Mouse (Mus musculus): ENCODE data around the gene Srr. TPM values are rescaled to one million over a fixed set of nuclear protein-coding genes. Genes with fewer than 3 reads are reported as not detected.

Gene Srr
- polyA plus RNA-seq, 1 experiment from 2014 or later, result 29.2 TPM

DNA sequence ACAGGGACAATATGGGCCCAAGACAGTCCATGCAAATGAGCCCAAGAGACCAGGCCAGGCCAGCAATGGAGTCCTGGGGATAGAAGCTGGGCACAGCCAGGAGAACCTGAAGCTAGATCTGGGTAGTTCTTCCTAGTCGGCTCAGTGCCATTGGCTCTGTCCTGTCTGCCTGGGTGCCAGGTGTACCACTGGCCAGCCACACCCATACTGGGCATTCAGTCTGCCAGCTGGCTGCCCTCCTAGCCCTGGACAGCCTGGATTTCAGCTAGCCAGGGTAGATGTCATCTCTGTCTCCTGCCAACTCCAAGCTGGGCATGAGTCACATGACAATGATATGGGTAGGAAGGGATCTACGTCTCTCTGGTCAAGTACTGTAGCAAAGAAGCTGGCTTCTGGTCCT lies 58.6 kb downstream of the Srr start:
- no peaks in the 10 kb centered on the region for H3K27me3 ChIP-seq (ENCODE audit: control insufficient read depth, insufficient read depth, low read length)
- ATAC-seq (replicated peaks; ENCODE audit: insufficient number of reproducible peaks, low FRiP score, low TSS enrichment, low read depth) (no peak), DNase-seq (ENCODE audit: low spot score) (no peak)
- no peak overlapping the region for H3K27ac ChIP-seq (replicated peaks; ENCODE audit: low read depth, low read length)
- H3K4me3 ChIP-seq (ENCODE audit: low read depth, low read length), result no peak overlapping the region
- H3K4me2 ChIP-seq (ENCODE audit: low read depth, low read length), result no peak overlapping the region
- H3K36me3 ChIP-seq (replicated peaks; ENCODE audit: control insufficient read depth, insufficient read depth, low read depth, low read length), result no peaks in the 10 kb centered on the region
- 77% methylated on average over 2 of the region's 2 CpGs for WGBS
- H3K9ac ChIP-seq (replicated peaks; ENCODE audit: low read length), result no peak overlapping the region
- no peaks in the 10 kb centered on the region for H3K9me3 ChIP-seq (replicated peaks; ENCODE audit: control insufficient read depth, low read length)
- no peaks in the 10 kb centered on the region for H3K4me1 ChIP-seq (ENCODE audit: control insufficient read depth, insufficient read depth, low read length)

- Histone ChIP-seq H3K4me1 (ENCODE audit: control insufficient read depth, insufficient read depth, low read length) (no peaks in the 10 kb centered on the region), H3K27me3 (ENCODE audit: control insufficient read depth, insufficient read depth, low read length) (no peaks in the 10 kb centered on the region), H3K36me3 (replicated peaks; ENCODE audit: control insufficient read depth, insufficient read depth, low read depth, low read length) (no peaks in the 10 kb centered on the region), H3K4me3 (ENCODE audit: low read depth, low read length) (no peak overlapping the region), H3K27ac (replicated peaks; ENCODE audit: low read depth, low read length) (no peak overlapping the region), H3K4me2 (ENCODE audit: low read depth, low read length) (no peak overlapping the region), H3K9ac (replicated peaks; ENCODE audit: low read length) (no peak overlapping the region), H3K9me3 (replicated peaks; ENCODE audit: control insufficient read depth, low read length) (no peaks in the 10 kb centered on the region)
- ATAC-seq (replicated peaks; ENCODE audit: insufficient number of reproducible peaks, low FRiP score, low TSS enrichment, low read depth) (no peak), DNase-seq (ENCODE audit: low spot score) (no peak)
- WGBS, result 85% methylated on average over 4 of the region's 4 CpGs
Measured at GRCm38 (mm10) chr11:74866640-74867039, 59.1 kb downstream of the Srr start.

DNA sequence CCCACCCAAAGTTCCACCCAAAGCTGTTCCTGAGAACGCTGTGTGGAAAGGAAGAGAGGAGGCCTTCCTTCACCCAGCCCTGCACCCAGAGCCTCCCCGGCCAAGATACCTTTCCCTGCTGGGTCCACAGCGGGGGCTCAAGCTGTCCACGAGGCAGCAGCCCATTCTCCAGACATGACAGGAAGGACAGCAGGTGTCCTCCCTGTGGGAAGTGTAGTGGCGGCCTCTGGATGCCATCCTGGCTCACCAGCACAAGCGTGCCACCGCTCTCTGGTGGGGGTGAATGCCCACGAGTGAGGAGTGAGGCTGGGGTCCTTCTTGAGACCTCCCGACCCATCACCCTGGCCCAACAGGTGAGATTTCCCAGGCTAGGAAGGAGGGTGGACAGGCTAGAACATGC lies 60.5 kb downstream of the Srr start:
- 76% methylated on average over 8 of the region's 9 CpGs for WGBS
- H3K9me3 ChIP-seq (replicated peaks; ENCODE audit: control insufficient read depth, low read length), result no peaks in the 10 kb centered on the region
- DNase-seq (ENCODE audit: low spot score) (no peak), ATAC-seq (replicated peaks; ENCODE audit: insufficient number of reproducible peaks, low FRiP score, low TSS enrichment, low read depth) (no peak)
- H3K4me2 ChIP-seq (ENCODE audit: low read depth, low read length), result no peak overlapping the region
- H3K27ac ChIP-seq (replicated peaks; ENCODE audit: low read depth, low read length), result no peak overlapping the region
- no peak overlapping the region for H3K4me3 ChIP-seq (ENCODE audit: low read depth, low read length)
- H3K27me3 ChIP-seq (ENCODE audit: control insufficient read depth, insufficient read depth, low read length), result no peaks in the 10 kb centered on the region
- H3K4me1 ChIP-seq (ENCODE audit: control insufficient read depth, insufficient read depth, low read length), result no peaks in the 10 kb centered on the region
- no peak overlapping the region for H3K9ac ChIP-seq (replicated peaks; ENCODE audit: low read length)
- no peaks in the 10 kb centered on the region for H3K36me3 ChIP-seq (replicated peaks; ENCODE audit: control insufficient read depth, insufficient read depth, low read depth, low read length)

DNA sequence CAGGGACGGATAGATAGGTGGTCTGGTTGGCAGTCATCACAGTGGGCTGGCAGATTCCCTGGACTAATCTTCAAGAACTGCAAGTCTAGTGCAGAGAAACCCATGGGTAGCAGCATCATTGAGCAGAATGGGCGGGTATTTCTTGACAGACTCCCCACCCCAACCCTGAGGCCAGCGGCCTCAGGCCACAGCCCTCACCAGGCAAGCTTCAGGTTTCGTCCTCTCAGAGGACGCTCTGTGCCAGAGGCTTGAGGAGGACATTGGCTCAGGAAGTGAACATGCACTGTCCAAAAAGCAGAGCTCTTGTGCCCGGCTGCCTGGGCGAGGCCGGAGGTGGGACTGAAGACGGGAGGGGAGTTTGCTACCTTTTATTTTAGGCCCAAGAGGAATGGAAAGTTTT lies 61.3 kb downstream of the Srr start:
- no peak overlapping the region for H3K27ac ChIP-seq (replicated peaks; ENCODE audit: low read depth, low read length)
- H3K27me3 ChIP-seq (ENCODE audit: control insufficient read depth, insufficient read depth, low read length), result no peaks in the 10 kb centered on the region
- no peaks in the 10 kb centered on the region for H3K36me3 ChIP-seq (replicated peaks; ENCODE audit: control insufficient read depth, insufficient read depth, low read depth, low read length)
- no peak for ATAC-seq (replicated peaks; ENCODE audit: insufficient number of reproducible peaks, low FRiP score, low TSS enrichment, low read depth)
- no peak overlapping the region for H3K4me2 ChIP-seq (ENCODE audit: low read depth, low read length)
- H3K4me1 ChIP-seq (ENCODE audit: control insufficient read depth, insufficient read depth, low read length), result no peaks in the 10 kb centered on the region
- H3K4me3 ChIP-seq (ENCODE audit: low read depth, low read length), result no peak overlapping the region
- no peaks in the 10 kb centered on the region for H3K9me3 ChIP-seq (replicated peaks; ENCODE audit: control insufficient read depth, low read length)
- no peak overlapping the region for H3K9ac ChIP-seq (replicated peaks; ENCODE audit: low read length)
- 77% methylated on average over 9 of the region's 9 CpGs for WGBS
- no peak for DNase-seq (ENCODE audit: low spot score)

- Histone ChIP-seq H3K9ac (replicated peaks; ENCODE audit: low read length) (no peak overlapping the region; the same call in 1 of the 2 replicates), H3K4me1 (ENCODE audit: control insufficient read depth, insufficient read depth, low read length) (no peaks in the 10 kb centered on the region), H3K27ac (replicated peaks; ENCODE audit: low read depth, low read length) (no peak overlapping the region), H3K36me3 (replicated peaks; ENCODE audit: control insufficient read depth, insufficient read depth, low read depth, low read length) (no peaks in the 10 kb centered on the region), H3K27me3 (ENCODE audit: control insufficient read depth, insufficient read depth, low read length) (no peaks in the 10 kb centered on the region), H3K9me3 (replicated peaks; ENCODE audit: control insufficient read depth, low read length) (no peaks in the 10 kb centered on the region), H3K4me3 (ENCODE audit: low read depth, low read length) (no peak overlapping the region), H3K4me2 (ENCODE audit: low read depth, low read length) (no peak overlapping the region)
- WGBS, result 33% methylated on average over 11 of the region's 11 CpGs
- DNase-seq (ENCODE audit: low spot score) (peak; percentile 51), ATAC-seq (replicated peaks; ENCODE audit: insufficient number of reproducible peaks, low FRiP score, low TSS enrichment, low read depth) (no peak)
Measured at GRCm38 (mm10) chr11:74863471-74863870, 62.3 kb downstream of the Srr start.

- ATAC-seq (replicated peaks; ENCODE audit: insufficient number of reproducible peaks, low FRiP score, low TSS enrichment, low read depth), result no peak
- Histone ChIP-seq H3K36me3 (replicated peaks; ENCODE audit: control insufficient read depth, insufficient read depth, low read depth, low read length) (no peaks in the 10 kb centered on the region), H3K9me3 (replicated peaks; ENCODE audit: control insufficient read depth, low read length) (no peaks in the 10 kb centered on the region)
Measured at GRCm38 (mm10) chr11:74862129-74862528, 63.6 kb downstream of the Srr start.

GRCm38 (mm10) chr11:74857756-74858155 lies 68.0 kb downstream of the Srr start:
- Histone ChIP-seq H3K27me3 (ENCODE audit: control insufficient read depth, insufficient read depth, low read length) (no peaks in the 10 kb centered on the region), H3K9me3 (replicated peaks; ENCODE audit: control insufficient read depth, low read length) (no peaks in the 10 kb centered on the region), H3K4me1 (ENCODE audit: control insufficient read depth, insufficient read depth, low read length) (no peaks in the 10 kb centered on the region), H3K9ac (replicated peaks; ENCODE audit: low read length) (no peak overlapping the region), H3K4me2 (ENCODE audit: low read depth, low read length) (no peak overlapping the region), H3K4me3 (ENCODE audit: low read depth, low read length) (no peak overlapping the region), H3K27ac (replicated peaks; ENCODE audit: low read depth, low read length) (no peak overlapping the region), H3K36me3 (replicated peaks; ENCODE audit: control insufficient read depth, insufficient read depth, low read depth, low read length) (no peaks in the 10 kb centered on the region)
- 87% methylated on average over 9 of the region's 9 CpGs for WGBS
- DNase-seq (ENCODE audit: low spot score), result no peak
- ATAC-seq (replicated peaks; ENCODE audit: insufficient number of reproducible peaks, low FRiP score, low TSS enrichment, low read depth), result no peak

More at GRCm38 (mm10) chr11:74862129-74862528, 63.6 kb downstream of the Srr start:
- DNase-seq (ENCODE audit: low spot score), result no peak
- Histone ChIP-seq H3K27ac (replicated peaks; ENCODE audit: low read depth, low read length) (no peak overlapping the region), H3K4me3 (ENCODE audit: low read depth, low read length) (no peak overlapping the region), H3K4me2 (ENCODE audit: low read depth, low read length) (no peak overlapping the region), H3K27me3 (ENCODE audit: control insufficient read depth, insufficient read depth, low read length) (no peaks in the 10 kb centered on the region), H3K4me1 (ENCODE audit: control insufficient read depth, insufficient read depth, low read length) (no peaks in the 10 kb centered on the region), H3K9ac (replicated peaks; ENCODE audit: low read length) (no peak overlapping the region)
- 78% methylated on average over 5 of the region's 5 CpGs for WGBS

Measured in embryonic facial prominence, embryonic 11.5 days (tissue).